Mouse (Mus musculus) liver, embryonic 14.5 days (tissue): Measurements from ENCODE around the gene Gm49673.
"Not testable (repeated sequence)": the region's sequence is repeated elsewhere in the genome, so short reads cannot be mapped to it uniquely, and the experiment has no call there.

Experiments
- CTCF ChIP-seq: IDR thresholded peaks from 2 replicates; pipeline ENCODE4 v1.5.1; 2016; ENCODE audit warnings: antibody characterized with exemption, low read depth, control low read depth
- EP300 ChIP-seq: IDR thresholded peaks from 2 replicates; pipeline ENCODE4 v1.6.1; 2016; ENCODE audit warnings: antibody characterized with exemption, low read depth

GRCm38 (mm10) chr17:8096199-8096598, 51.4 kb downstream of the Gm49673 start:
- TF ChIP-seq EP300, CTCF: not testable (repeated sequence)
